Mouse (Mus musculus) kidney, postnatal 0 days (tissue): ENCODE measurements around the gene Slc39a10. TPM values are rescaled to one million over a fixed set of nuclear protein-coding genes. Genes with fewer than 3 reads are reported as not detected.
"Not testable (repeated sequence)": the region's sequence is repeated elsewhere in the genome, so short reads cannot be mapped to it uniquely, and the experiment has no call there.

Source experiments
- ATAC-seq: fragments of 200-750 bp; cut with Nextera tagmentation; replicated peaks from 2 replicates; pipeline ENCODE4 v1.8.0; 2017; ENCODE audit warnings: low read depth, moderate number of reproducible peaks, moderate TSS enrichment, moderate library complexity; ENCODE audit not compliant: low FRiP score
- DNase-seq: peaks from one replicate; pipeline ENCODE4 v3.0.0-alpha.2; 2016; ENCODE audit warnings: low spot score
- H3K27ac ChIP-seq: fragments of 300-500 bp; sonication (generic); 2 replicates; pipeline ENCODE4 v1.5.1; 2014; ENCODE audit warnings: mild to moderate bottlenecking
- H3K27me3 ChIP-seq: fragments of 300-500 bp; sonication (generic); 2 replicates; pipeline ENCODE4 v1.6.1; 2014; ENCODE audit warnings: low read length, mixed read lengths; ENCODE audit not compliant: insufficient read depth
- H3K36me3 ChIP-seq: fragments of 300-500 bp; sonication (generic); 2 replicates; pipeline ENCODE4 v1.6.1; 2014; ENCODE audit warnings: low read length, mixed read lengths; ENCODE audit not compliant: insufficient read depth
- H3K4me1 ChIP-seq: fragments of 300-500 bp; sonication (generic); replicated peaks from 2 replicates; pipeline ENCODE4 v1.6.1; 2014; ENCODE audit warnings: antibody characterized with exemption, low read length, mixed read lengths; ENCODE audit not compliant: insufficient read depth
- H3K4me2 ChIP-seq: fragments of 300-500 bp; sonication (generic); 2 replicates; pipeline ENCODE4 v1.6.1; 2014; ENCODE audit warnings: mild to moderate bottlenecking, low read length, moderate library complexity, mixed read lengths
- H3K4me3 ChIP-seq: fragments of 300-500 bp; sonication (generic); replicated peaks from 2 replicates; pipeline ENCODE4 v1.5.1; 2014; ENCODE audit warnings: low read depth, low read length
- H3K9ac ChIP-seq: fragments of 300-500 bp; sonication (generic); 2 replicates; pipeline ENCODE4 v1.6.1; 2014; ENCODE audit warnings: low read depth, low read length
- H3K9me3 ChIP-seq: fragments of 300-500 bp; sonication (generic); replicated peaks from 2 replicates; pipeline ENCODE4 v1.6.1; 2016; ENCODE audit warnings: low read length, inconsistent platforms, mixed read lengths
- CTCF ChIP-seq: IDR thresholded peaks from 2 replicates; pipeline ENCODE4 v1.5.1; 2016; ENCODE audit warnings: antibody characterized with exemption, low read depth, mild to moderate bottlenecking, moderate library complexity
- WGBS: fragments of 180-500 bp; shearing (Covaris S2); extraction: QIAGEN DNeasy Blood & Tissue Kit; methylation state at CpG from one replicate; pipeline ENCODE4 v1.1.7; 2014; 5-methylcytosine and 5-hydroxymethylcytosine counted together
- polyA plus RNA-seq: library from polyadenylated mRNA; unstranded; fragments of >200 nt; fragmentation: Nextera tagmentation; extraction: Ambion mirVana; gene quantifications from 2 replicates; pipeline ENCODE4 v1.2.1, GENCODE M21; 2015

Slc39a10 gene
- polyA plus RNA-seq, 1 experiment from 2014 or later: 29.9 TPM

- no peak overlapping the region for H3K9ac ChIP-seq
- no peak overlapping the region for H3K4me3 ChIP-seq
- H3K9me3 ChIP-seq: no peaks in the 10 kb centered on the region
- ATAC-seq (no peak), DNase-seq (no peak)
- no peak overlapping the region for H3K27ac ChIP-seq
- no peaks in the 10 kb centered on the region for H3K27me3 ChIP-seq
- no peaks in the 10 kb centered on the region for H3K4me1 ChIP-seq
- H3K4me2 ChIP-seq: no peak overlapping the region
- peaks cover 3% of the 10 kb centered on the region for H3K36me3 ChIP-seq
- WGBS: 88% methylated on average over 4 of the region's 4 CpGs
- TF ChIP-seq CTCF: no peak
Observed at GRCm38 (mm10) chr1:46822256-46822972, 70.2 kb downstream of the Slc39a10 start.

GRCm38 (mm10) chr1:46817934-46818333, 74.7 kb downstream of the Slc39a10 start:
- Histone ChIP-seq H3K36me3 (no peaks in the 10 kb centered on the region; the same call in 1 of the 2 replicates), H3K9me3 (no peaks in the 10 kb centered on the region), H3K4me3 (no peak overlapping the region), H3K27me3 (no peaks in the 10 kb centered on the region), H3K27ac (no peak overlapping the region), H3K9ac (no peak overlapping the region), H3K4me2 (no peak overlapping the region), H3K4me1 (no peaks in the 10 kb centered on the region)
- no peak for TF ChIP-seq CTCF
- ATAC-seq (no peak), DNase-seq (no peak)
- 94% methylated on average over 5 of the region's 5 CpGs for WGBS

- not testable (repeated sequence) for H3K9me3 ChIP-seq, DNase-seq, H3K36me3 ChIP-seq, H3K4me1 ChIP-seq, H3K4me3 ChIP-seq, H3K27ac ChIP-seq, H3K27me3 ChIP-seq, ATAC-seq, H3K4me2 ChIP-seq, H3K9ac ChIP-seq
- WGBS: 84% methylated on average over 4 of the region's 4 CpGs
Observed at GRCm38 (mm10) chr1:46808630-46809029, 84.0 kb downstream of the Slc39a10 start.

- no peaks in the 10 kb centered on the region for H3K9me3 ChIP-seq
- ATAC-seq (no peak), DNase-seq (no peak)
- no peak for TF ChIP-seq CTCF
- no peak overlapping the region for H3K9ac ChIP-seq
- H3K4me2 ChIP-seq: no peak overlapping the region
- H3K4me3 ChIP-seq: no peak overlapping the region
- H3K27me3 ChIP-seq: no peaks in the 10 kb centered on the region
- WGBS: 76% methylated on average over 1 of the region's 1 CpGs
- H3K27ac ChIP-seq: no peak overlapping the region
- no peaks in the 10 kb centered on the region for H3K36me3 ChIP-seq
- H3K4me1 ChIP-seq: no peaks in the 10 kb centered on the region
Observed at GRCm38 (mm10) chr1:46805074-46805473, 87.6 kb downstream of the Slc39a10 start.

- H3K27ac ChIP-seq, H3K4me1 ChIP-seq, H3K36me3 ChIP-seq, H3K9ac ChIP-seq, H3K27me3 ChIP-seq, H3K4me3 ChIP-seq, H3K9me3 ChIP-seq, DNase-seq, H3K4me2 ChIP-seq, ATAC-seq: not testable (repeated sequence)
- 86% methylated on average over 4 of the region's 4 CpGs for WGBS
Observed at GRCm38 (mm10) chr1:46782227-46782626, 110.4 kb downstream of the Slc39a10 start.

GRCm38 (mm10) chr1:46770077-46770695, 122.5 kb downstream of the Slc39a10 start:
- H3K4me1 ChIP-seq, H3K9ac ChIP-seq, H3K4me2 ChIP-seq, DNase-seq, H3K4me3 ChIP-seq, H3K9me3 ChIP-seq, H3K27me3 ChIP-seq, H3K27ac ChIP-seq, ATAC-seq, H3K36me3 ChIP-seq: not testable (repeated sequence)
- WGBS: 86% methylated on average over 7 of the region's 7 CpGs
